Mouse (Mus musculus) stomach, embryonic 14.5 days (tissue): ENCODE results near the gene Efcab9. TPM values are rescaled to one million over a fixed set of nuclear protein-coding genes. Genes with fewer than 3 reads are reported as not detected.

Experiments used
- ATAC-seq: fragments of 200-750 bp; cut with Nextera tagmentation; 2 replicates; pipeline ENCODE4 v1.8.0; 2017; ENCODE audit warnings: low read depth, moderate TSS enrichment; ENCODE audit not compliant: insufficient number of reproducible peaks, insufficient read depth, low FRiP score
- H3K27ac ChIP-seq: fragments of 300-500 bp; sonication (generic); 2 replicates; pipeline ENCODE4 v1.5.1; 2014; ENCODE audit warnings: mild to moderate bottlenecking, low read length, moderate library complexity, mixed read lengths
- H3K27me3 ChIP-seq: fragments of 300-500 bp; sonication (generic); 2 replicates; pipeline ENCODE4 v1.6.1; 2014; ENCODE audit warnings: low read length, control low read depth, mixed read lengths; ENCODE audit not compliant: control insufficient read depth, insufficient read depth
- H3K36me3 ChIP-seq: fragments of 300-500 bp; sonication (generic); 2 replicates; pipeline ENCODE4 v1.6.1; 2014; ENCODE audit warnings: mild to moderate bottlenecking, control low read depth, low read length, moderate library complexity, mixed read lengths; ENCODE audit not compliant: control insufficient read depth, insufficient read depth
- H3K4me1 ChIP-seq: fragments of 300-500 bp; sonication (generic); 2 replicates; pipeline ENCODE4 v1.6.1; 2014; ENCODE audit warnings: low read length, control low read depth, mixed read lengths; ENCODE audit not compliant: control insufficient read depth, insufficient read depth
- H3K4me2 ChIP-seq: fragments of 300-500 bp; sonication (generic); replicated peaks from 2 replicates; pipeline ENCODE4 v1.6.1; 2014; ENCODE audit warnings: low read depth, low read length, control low read depth
- H3K4me3 ChIP-seq: fragments of 300-500 bp; sonication (generic); 2 replicates; pipeline ENCODE4 v1.5.1; 2014; ENCODE audit warnings: low read depth, low read length, control low read depth
- H3K9ac ChIP-seq: fragments of 300-500 bp; sonication (generic); replicated peaks from 2 replicates; pipeline ENCODE4 v1.6.1; 2014; ENCODE audit warnings: low read depth, mild to moderate bottlenecking, control low read depth, low read length, moderate library complexity, mixed read lengths
- H3K9me3 ChIP-seq: fragments of 300-500 bp; sonication (generic); 2 replicates; pipeline ENCODE4 v1.6.1; 2016; ENCODE audit warnings: low read depth, low read length, control low read depth; ENCODE audit not compliant: control insufficient read depth
- WGBS: fragments of 180-500 bp; shearing (Covaris S2); extraction: QIAGEN DNeasy Blood & Tissue Kit; methylation state at CpG from one replicate; pipeline ENCODE4 v1.1.7; 2014; 5-methylcytosine and 5-hydroxymethylcytosine counted together
- polyA plus RNA-seq: library from polyadenylated mRNA; unstranded; fragments of >200 nt; fragmentation: Nextera tagmentation; extraction: Ambion mirVana; gene quantifications from 2 replicates; pipeline ENCODE4 v1.2.1, GENCODE M21; 2014

Efcab9 gene
- 0.35 and 0.58 TPM in 2 replicates for polyA plus RNA-seq

- peaks cover 14% of the 10 kb centered on the region; the same call in 1 of the 2 replicates for H3K4me1 ChIP-seq
- peaks cover 3% of the 10 kb centered on the region; the same call in 1 of the 2 replicates for H3K27me3 ChIP-seq
- H3K36me3 ChIP-seq: no peaks in the 10 kb centered on the region
- H3K4me3 ChIP-seq: peak within 1 kb of the TSS; percentile 43
- peak within 1 kb of the TSS; percentile 100 for H3K4me2 ChIP-seq
- no peak within 1 kb of the TSS for H3K27ac ChIP-seq
- H3K9me3 ChIP-seq: no peaks in the 10 kb centered on the region
- WGBS: 3% methylated on average over 33 of the region's 33 CpGs
- peak within 1 kb of the TSS; percentile 36; the same call in 1 of the 2 replicates for H3K9ac ChIP-seq
- ATAC-seq: no peak
Observed at GRCm38 (mm10) chr11:32531871-32532764, at the start of gene Efcab9. Efcab9 (minus strand) TSS chr11:32532081.

- no peak for ATAC-seq
- WGBS: 60% methylated on average over 2 of the region's 2 CpGs
- H3K9ac ChIP-seq: no peak overlapping the region
- H3K4me3 ChIP-seq: no peak overlapping the region
- no peaks in the 10 kb centered on the region for H3K9me3 ChIP-seq
- no peaks in the 10 kb centered on the region for H3K36me3 ChIP-seq
- no peaks in the 10 kb centered on the region for H3K4me1 ChIP-seq
- H3K27ac ChIP-seq: no peak overlapping the region
- H3K4me2 ChIP-seq: no peak overlapping the region
- no peaks in the 10 kb centered on the region for H3K27me3 ChIP-seq
Observed at GRCm38 (mm10) chr11:32581031-32581430, 49.1 kb upstream of the Efcab9 start.

- H3K9me3 ChIP-seq: no peaks in the 10 kb centered on the region
- ATAC-seq: no peak; the same call in 1 of the 2 replicates
- H3K4me2 ChIP-seq: no peak overlapping the region
- H3K27ac ChIP-seq: no peak overlapping the region
- H3K9ac ChIP-seq: no peak overlapping the region
- 83% methylated on average over 16 of the region's 16 CpGs for WGBS
- no peak overlapping the region for H3K4me3 ChIP-seq
- H3K4me1 ChIP-seq: no peaks in the 10 kb centered on the region
- H3K36me3 ChIP-seq: no peaks in the 10 kb centered on the region
- no peaks in the 10 kb centered on the region for H3K27me3 ChIP-seq
Observed at GRCm38 (mm10) chr11:32580305-32580947, 48.5 kb upstream of the Efcab9 start.

GRCm38 (mm10) chr11:32576760-32577050, 44.8 kb upstream of the Efcab9 start:
- Histone ChIP-seq H3K27ac (no peak overlapping the region), H3K27me3 (no peaks in the 10 kb centered on the region), H3K9ac (no peak overlapping the region), H3K4me1 (no peaks in the 10 kb centered on the region), H3K9me3 (no peaks in the 10 kb centered on the region), H3K4me2 (no peak overlapping the region), H3K36me3 (no peaks in the 10 kb centered on the region), H3K4me3 (no peak overlapping the region)
- no peak for ATAC-seq
- WGBS: 38% methylated on average over 5 of the region's 5 CpGs

GRCm38 (mm10) chr11:32575964-32576759, 44.3 kb upstream of the Efcab9 start:
- Histone ChIP-seq H3K4me2 (no peak overlapping the region), H3K9ac (no peak overlapping the region), H3K4me1 (no peaks in the 10 kb centered on the region), H3K27me3 (no peaks in the 10 kb centered on the region), H3K27ac (no peak overlapping the region), H3K4me3 (no peak overlapping the region), H3K9me3 (no peaks in the 10 kb centered on the region), H3K36me3 (no peaks in the 10 kb centered on the region)
- ATAC-seq: no peak
- WGBS: 83% methylated on average over 6 of the region's 6 CpGs

- WGBS: 90% methylated on average over 2 of the region's 2 CpGs
- no peak overlapping the region for H3K4me3 ChIP-seq
Observed at GRCm38 (mm10) chr11:32573669-32574068, 41.8 kb upstream of the Efcab9 start.

GRCm38 (mm10) chr11:32571103-32571502, 39.2 kb upstream of the Efcab9 start:
- WGBS: 82% methylated on average over 6 of the region's 6 CpGs
- ATAC-seq: no peak
- no peak overlapping the region for H3K4me2 ChIP-seq

More at GRCm38 (mm10) chr11:32573669-32574068, 41.8 kb upstream of the Efcab9 start:
- Histone ChIP-seq H3K36me3 (no peaks in the 10 kb centered on the region), H3K27ac (no peak overlapping the region), H3K9ac (no peak overlapping the region), H3K4me2 (no peak overlapping the region), H3K4me1 (no peaks in the 10 kb centered on the region), H3K27me3 (no peaks in the 10 kb centered on the region), H3K9me3 (no peaks in the 10 kb centered on the region)
- ATAC-seq: no peak

GRCm38 (mm10) chr11:32568637-32569293, 36.9 kb upstream of the Efcab9 start:
- 85% methylated on average over 15 of the region's 15 CpGs for WGBS

More at GRCm38 (mm10) chr11:32571103-32571502, 39.2 kb upstream of the Efcab9 start:
- Histone ChIP-seq H3K9ac (no peak overlapping the region), H3K4me1 (0 out of 2 replicates have a peak, but pooled peaks cover 4% of the 10 kb centered on the region), H3K36me3 (no peaks in the 10 kb centered on the region), H3K27me3 (no peaks in the 10 kb centered on the region), H3K9me3 (no peaks in the 10 kb centered on the region), H3K4me3 (no peak overlapping the region), H3K27ac (no peak overlapping the region)

More at GRCm38 (mm10) chr11:32568637-32569293, 36.9 kb upstream of the Efcab9 start:
- 0 out of 2 replicates have a peak, but pooled peaks cover 4% of the 10 kb centered on the region for H3K4me1 ChIP-seq
- no peak overlapping the region for H3K9ac ChIP-seq
- no peak overlapping the region for H3K27ac ChIP-seq
- no peaks in the 10 kb centered on the region for H3K36me3 ChIP-seq
- H3K27me3 ChIP-seq: no peaks in the 10 kb centered on the region
- ATAC-seq: no peak
- H3K4me2 ChIP-seq: no peak overlapping the region
- no peaks in the 10 kb centered on the region for H3K9me3 ChIP-seq
- H3K4me3 ChIP-seq: no peak overlapping the region
